Mouse (Mus musculus) ES-Bruce4 (cell line): ENCODE data around the gene Bcl2.

ENCODE experiments used
- CTCF ChIP-seq: IDR thresholded peaks from one replicate; pipeline ENCODE4 v1.8.1; 2011; ENCODE audit warnings: low read depth, low read length
- EP300 ChIP-seq: IDR thresholded peaks from 2 replicates; pipeline ENCODE4 v1.6.1; 2011; ENCODE audit warnings: low read depth, low read length; ENCODE audit not compliant: insufficient read depth
- POLR2A ChIP-seq: IDR thresholded peaks from one replicate; pipeline ENCODE4 v1.8.1; 2011; ENCODE audit warnings: low read length; ENCODE audit not compliant: insufficient read depth

DNA sequence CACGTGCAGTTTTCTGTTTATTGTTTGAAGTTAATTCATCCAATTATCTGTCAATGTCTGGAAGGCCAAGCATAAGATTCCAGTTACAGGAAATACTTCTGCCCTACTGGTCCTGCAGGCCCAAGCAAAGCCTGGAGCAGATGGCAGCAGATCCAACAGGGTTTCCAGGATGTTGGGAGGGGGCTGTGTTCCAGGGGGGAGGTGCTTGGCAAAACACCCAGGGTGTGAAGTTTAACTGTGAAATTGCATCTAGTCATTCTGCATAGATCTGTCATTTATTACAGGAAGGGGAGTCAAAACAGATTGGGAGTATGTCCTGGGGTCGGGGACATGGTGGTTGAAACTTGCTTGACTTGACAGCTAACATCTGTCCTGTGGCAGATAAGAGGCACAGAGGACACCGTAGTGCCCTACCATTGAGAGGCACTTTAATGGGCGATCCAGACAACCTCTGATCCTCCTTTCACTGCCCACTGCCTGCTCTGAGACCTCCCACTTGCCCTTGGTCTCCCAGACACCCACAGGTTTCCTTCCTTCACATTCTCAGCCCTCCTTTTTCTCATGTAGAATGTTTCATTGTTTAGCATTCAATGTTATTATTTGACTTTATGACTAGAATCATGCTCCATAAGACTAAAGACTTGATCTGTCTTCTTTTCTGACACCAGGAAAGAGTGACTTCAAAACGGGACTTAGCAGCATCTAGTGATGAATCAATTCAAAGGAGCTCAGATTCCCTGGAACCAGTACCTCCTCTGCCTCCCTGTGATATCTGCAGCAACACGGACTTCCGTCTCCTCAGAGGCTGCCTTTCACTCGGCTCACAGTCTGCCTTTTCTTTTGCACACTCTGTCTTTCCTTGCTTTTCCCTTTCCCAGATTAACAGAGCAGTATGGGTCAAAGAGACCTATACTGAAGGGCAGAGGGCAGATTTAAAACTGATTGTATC, 47.7 kb downstream of the Bcl2 start:
- no peak for TF ChIP-seq CTCF
- TF ChIP-seq EP300, result no peak
- no peak for TF ChIP-seq POLR2A
